Mouse (Mus musculus): ENCODE results near the gene Cdc42ep4. TPM values are rescaled to one million over a fixed set of nuclear protein-coding genes. Genes with fewer than 3 reads are reported as not detected.

The Cdc42ep4 gene
- polyA plus RNA-seq, 1 experiment from 2014 or later = 59.7 TPM

DNA sequence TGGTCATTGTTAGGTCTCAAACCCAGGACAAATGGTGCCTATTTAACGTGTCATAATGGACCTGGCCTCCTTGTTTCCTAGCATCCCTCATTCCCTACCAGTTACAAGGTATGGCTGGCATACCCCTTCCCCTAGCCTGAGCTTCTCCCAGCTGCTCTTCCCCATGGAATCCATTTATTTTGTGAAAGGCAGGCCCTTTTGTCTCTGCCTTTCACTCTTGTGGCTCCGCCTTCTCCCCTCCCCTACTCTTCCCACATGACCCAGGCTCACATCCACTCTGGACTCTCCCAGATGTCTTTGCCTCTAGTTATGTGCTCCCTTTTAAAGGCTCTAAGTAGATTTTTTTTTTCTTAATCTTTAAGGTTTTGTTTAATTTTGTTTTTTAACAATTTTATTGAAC, 64.7 kb downstream of the Cdc42ep4 start:
- H3K9me3 ChIP-seq (replicated peaks; ENCODE audit: control insufficient read depth, low read length) = no peaks in the 10 kb centered on the region
- H3K4me3 ChIP-seq (replicated peaks; ENCODE audit: low read length) = no peak overlapping the region
- no peaks in the 10 kb centered on the region for H3K27me3 ChIP-seq (ENCODE audit: control insufficient read depth, insufficient read depth, low read length)
- peaks cover 17% of the 10 kb centered on the region for H3K36me3 ChIP-seq (ENCODE audit: control insufficient read depth, insufficient read depth, low read length)
- H3K9ac ChIP-seq (ENCODE audit: low read length) = no peak overlapping the region
- H3K4me1 ChIP-seq (ENCODE audit: control insufficient read depth, insufficient read depth, low read length) = peaks cover 26% of the 10 kb centered on the region
- no peak overlapping the region for H3K4me2 ChIP-seq (ENCODE audit: low read depth, low read length)
- no peak overlapping the region for H3K27ac ChIP-seq (ENCODE audit: low read length)
- 64% methylated on average over 2 of the region's 2 CpGs for WGBS
- no peak for ATAC-seq (ENCODE audit: insufficient read depth, low FRiP score)

DNA sequence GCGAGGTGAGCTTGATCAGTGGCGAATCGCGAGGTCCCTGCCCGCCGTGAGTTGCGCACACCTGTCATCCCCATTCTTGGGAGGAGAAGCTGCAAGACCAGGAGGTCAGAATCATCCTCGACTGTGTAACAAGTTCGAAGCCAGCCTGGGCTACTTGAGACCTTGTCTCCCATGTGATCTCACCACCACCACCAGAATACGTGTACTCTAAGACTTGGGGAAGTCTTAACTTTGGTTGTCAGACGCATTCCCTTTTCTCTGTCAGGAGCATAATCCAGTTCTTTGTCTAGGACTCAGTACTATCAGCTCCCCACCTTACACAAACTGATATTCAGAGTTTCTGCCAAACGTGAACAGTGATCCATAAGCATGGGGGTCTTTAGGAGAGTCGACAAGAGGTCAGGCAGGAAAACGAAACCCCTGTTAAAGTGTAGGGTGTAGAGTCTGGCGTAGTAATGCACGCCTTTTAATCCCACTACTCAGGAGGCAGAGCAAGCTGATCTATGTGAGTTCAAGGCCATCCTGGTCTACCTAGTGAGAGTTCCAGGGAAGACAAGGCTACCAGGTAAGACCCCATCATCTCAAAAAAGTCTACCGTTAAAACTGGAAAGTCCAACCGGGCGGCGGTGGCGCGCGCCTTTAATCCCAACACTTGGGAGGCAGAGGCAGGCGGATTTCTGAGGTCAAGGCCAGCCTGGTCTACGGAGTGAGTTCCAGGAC, 66.8 kb downstream of the Cdc42ep4 start:
- Histone ChIP-seq H3K27ac (ENCODE audit: low read length) (peak overlapping the region; percentile 97; the same call in 1 of the 2 replicates), H3K36me3 (ENCODE audit: control insufficient read depth, insufficient read depth, low read length) (peaks cover 17% of the 10 kb centered on the region), H3K4me3 (replicated peaks; ENCODE audit: low read length) (peak overlapping the region; percentile 95), H3K9ac (ENCODE audit: low read length) (peak overlapping the region; percentile 92), H3K4me2 (ENCODE audit: low read depth, low read length) (peak overlapping the region; percentile 68), H3K9me3 (replicated peaks; ENCODE audit: control insufficient read depth, low read length) (no peaks in the 10 kb centered on the region), H3K27me3 (ENCODE audit: control insufficient read depth, insufficient read depth, low read length) (no peaks in the 10 kb centered on the region), H3K4me1 (ENCODE audit: control insufficient read depth, insufficient read depth, low read length) (peaks cover 33% of the 10 kb centered on the region)
- 40% methylated on average over 25 of the region's 25 CpGs for WGBS
- ATAC-seq (ENCODE audit: insufficient read depth, low FRiP score) = no peak

DNA sequence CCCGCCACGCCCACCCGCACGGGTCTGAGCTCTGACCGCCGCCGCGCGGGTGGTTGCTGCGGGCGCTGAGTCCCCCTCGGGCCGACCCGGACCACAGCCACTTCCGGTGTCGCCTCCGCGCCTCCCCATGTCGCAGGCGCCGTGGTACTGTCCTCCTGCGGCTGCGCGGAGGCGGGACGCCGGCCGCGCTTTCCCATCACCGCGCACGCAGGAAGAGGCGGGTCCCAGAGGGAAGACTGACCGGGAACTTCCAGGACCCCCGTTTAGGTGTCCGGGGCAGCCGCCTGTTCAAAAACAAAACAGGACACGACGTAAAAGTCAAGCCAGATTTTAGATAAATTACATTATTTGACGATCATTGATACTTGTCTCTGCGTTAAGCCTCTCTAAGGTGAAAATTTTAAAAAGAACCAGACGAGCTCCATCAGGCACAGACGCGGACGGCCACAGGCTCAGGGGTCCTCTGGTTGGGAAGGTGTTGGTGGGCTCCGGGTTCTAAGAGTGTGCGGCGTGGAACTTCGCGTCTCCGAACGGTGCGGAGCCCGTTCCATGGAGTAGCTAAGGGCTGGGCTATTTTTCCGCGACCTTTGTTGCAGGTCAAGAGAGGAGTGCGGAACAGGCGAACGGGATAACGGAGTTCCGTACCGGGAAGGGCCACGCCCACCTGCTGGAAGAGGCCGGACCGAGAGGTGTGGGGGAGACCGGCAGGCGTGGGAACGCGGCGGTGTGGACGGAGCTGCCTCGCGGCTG, 67.5 kb downstream of the Cdc42ep4 start, which contains the start of the genes Fam104a and D11Wsu47e:
Gene Fam104a (minus strand): TSS at position 199 of the 750 bp plus-strand sequence.
Gene D11Wsu47e (plus strand): TSS at position 456 of the 750 bp plus-strand sequence.
- H3K4me1 ChIP-seq (ENCODE audit: control insufficient read depth, insufficient read depth, low read length) = peaks cover 33% of the 10 kb centered on the region
- peaks cover 11% of the 10 kb centered on the region; the same call in 1 of the 2 replicates for H3K36me3 ChIP-seq (ENCODE audit: control insufficient read depth, insufficient read depth, low read length)
- peak; percentile 95 for ATAC-seq (ENCODE audit: insufficient read depth, low FRiP score)
- H3K27me3 ChIP-seq (ENCODE audit: control insufficient read depth, insufficient read depth, low read length) = no peaks in the 10 kb centered on the region
- H3K4me3 ChIP-seq (replicated peaks; ENCODE audit: low read length) = peak within 1 kb of the TSS; percentile 95
- no peaks in the 10 kb centered on the region for H3K9me3 ChIP-seq (replicated peaks; ENCODE audit: control insufficient read depth, low read length)
- H3K27ac ChIP-seq (ENCODE audit: low read length) = peak within 1 kb of the TSS; percentile 97
- WGBS = under 1% methylated on average over 73 of the region's 73 CpGs
- H3K4me2 ChIP-seq (ENCODE audit: low read depth, low read length) = peak within 1 kb of the TSS; percentile 68
- H3K9ac ChIP-seq (ENCODE audit: low read length) = peak within 1 kb of the TSS; percentile 92

DNA sequence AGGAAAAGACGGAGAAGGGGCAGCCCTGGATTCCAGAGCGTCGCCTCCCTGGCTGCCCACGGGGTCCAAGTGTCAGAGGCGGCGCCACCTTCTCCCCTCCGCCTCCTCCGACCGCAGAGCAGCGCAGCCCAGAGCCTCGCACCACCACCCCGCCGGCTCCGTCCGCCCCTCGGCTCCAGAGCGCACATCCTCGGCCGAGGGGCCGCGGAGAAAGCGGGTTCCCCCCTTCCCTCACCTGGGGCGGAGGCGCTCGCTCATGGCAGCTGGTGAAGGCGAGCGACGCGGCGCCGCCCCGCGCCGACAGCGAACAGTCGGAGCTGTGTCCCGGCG, 68.1 kb downstream of the Cdc42ep4 start:
- peak overlapping the region; percentile 97 for H3K27ac ChIP-seq (ENCODE audit: low read length)
- H3K36me3 ChIP-seq (ENCODE audit: control insufficient read depth, insufficient read depth, low read length) = peaks cover 6% of the 10 kb centered on the region; the same call in 1 of the 2 replicates
- peak overlapping the region; percentile 92 for H3K9ac ChIP-seq (ENCODE audit: low read length)
- peak overlapping the region; percentile 58 for H3K4me2 ChIP-seq (ENCODE audit: low read depth, low read length)
- WGBS = 1% methylated on average over 36 of the region's 38 CpGs
- H3K9me3 ChIP-seq (replicated peaks; ENCODE audit: control insufficient read depth, low read length) = no peaks in the 10 kb centered on the region
- peak; percentile 67; the same call in 1 of the 2 replicates for ATAC-seq (ENCODE audit: insufficient read depth, low FRiP score)
- H3K4me3 ChIP-seq (replicated peaks; ENCODE audit: low read length) = peak overlapping the region; percentile 95
- no peaks in the 10 kb centered on the region for H3K27me3 ChIP-seq (ENCODE audit: control insufficient read depth, insufficient read depth, low read length)
- H3K4me1 ChIP-seq (ENCODE audit: control insufficient read depth, insufficient read depth, low read length) = peaks cover 33% of the 10 kb centered on the region

DNA sequence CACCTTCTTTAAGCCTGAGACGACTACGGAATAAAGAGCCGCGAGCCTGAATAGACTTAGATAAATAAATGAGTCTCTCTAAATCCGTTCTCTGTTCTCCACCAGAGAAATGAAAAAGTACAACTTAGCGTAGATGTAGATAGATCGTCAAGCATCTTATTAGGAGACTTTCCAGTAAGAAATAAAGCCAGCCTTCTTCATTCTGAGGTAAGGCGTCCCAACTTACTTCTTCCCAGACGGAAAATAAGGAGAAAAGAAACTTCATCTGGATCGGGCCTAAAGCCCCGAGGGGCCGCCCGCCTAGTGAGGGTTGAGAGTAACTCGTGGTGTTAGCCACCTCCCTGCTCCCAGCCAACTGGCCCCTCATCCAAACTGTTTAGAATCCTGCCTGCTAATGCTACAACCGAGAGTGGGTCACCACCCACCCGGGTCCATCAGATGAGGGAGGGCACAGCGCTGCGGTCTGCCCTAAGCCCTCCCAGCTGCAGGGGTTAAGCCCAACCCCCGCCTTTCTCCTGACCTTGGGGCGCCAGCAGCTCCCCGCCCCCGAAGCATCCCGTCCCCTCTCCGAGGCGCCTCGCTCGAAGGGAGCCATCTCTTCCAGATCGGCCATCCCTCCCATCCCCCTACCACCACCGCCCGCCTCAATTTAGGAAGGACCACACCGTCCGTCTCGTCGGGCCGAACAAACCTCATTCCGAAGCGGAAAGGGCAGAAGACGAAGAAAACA, 68.6 kb downstream of the Cdc42ep4 start:
- H3K4me2 ChIP-seq (ENCODE audit: low read depth, low read length) = peak overlapping the region; percentile 58
- WGBS = under 1% methylated on average over 36 of the region's 38 CpGs
- H3K27ac ChIP-seq (ENCODE audit: low read length) = peak overlapping the region; percentile 97
- no peaks in the 10 kb centered on the region for H3K9me3 ChIP-seq (replicated peaks; ENCODE audit: control insufficient read depth, low read length)
- H3K36me3 ChIP-seq (ENCODE audit: control insufficient read depth, insufficient read depth, low read length) = peaks cover 2% of the 10 kb centered on the region; the same call in 1 of the 2 replicates
- H3K27me3 ChIP-seq (ENCODE audit: control insufficient read depth, insufficient read depth, low read length) = no peaks in the 10 kb centered on the region
- peaks cover 33% of the 10 kb centered on the region for H3K4me1 ChIP-seq (ENCODE audit: control insufficient read depth, insufficient read depth, low read length)
- peak overlapping the region; percentile 95 for H3K4me3 ChIP-seq (replicated peaks; ENCODE audit: low read length)
- H3K9ac ChIP-seq (ENCODE audit: low read length) = peak overlapping the region; percentile 92
- peak; percentile 29; the same call in 1 of the 2 replicates for ATAC-seq (ENCODE audit: insufficient read depth, low FRiP score)

DNA sequence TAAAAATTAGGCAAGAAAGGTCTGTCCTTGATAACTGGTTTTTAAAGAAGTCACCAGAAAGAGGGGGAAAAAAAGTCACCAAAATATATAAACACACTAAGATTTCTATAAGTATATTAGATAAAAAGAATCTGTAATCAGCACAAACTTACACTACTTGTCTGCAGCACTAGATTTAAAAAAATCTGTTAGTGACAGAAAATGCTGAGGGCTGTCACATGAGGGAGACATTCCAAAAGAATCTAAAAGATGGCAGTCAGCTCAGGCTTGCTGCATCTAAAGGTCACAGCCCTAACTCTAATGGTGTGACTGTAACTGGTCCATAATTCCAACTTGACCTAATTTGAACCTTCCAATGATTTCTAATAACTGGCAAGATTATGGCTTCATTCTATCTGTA, 69.7 kb downstream of the Cdc42ep4 start:
- Histone ChIP-seq H3K27me3 (ENCODE audit: control insufficient read depth, insufficient read depth, low read length) (no peaks in the 10 kb centered on the region), H3K4me2 (ENCODE audit: low read depth, low read length) (peak overlapping the region; percentile 58), H3K9ac (ENCODE audit: low read length) (no peak overlapping the region), H3K36me3 (ENCODE audit: control insufficient read depth, insufficient read depth, low read length) (no peaks in the 10 kb centered on the region), H3K27ac (ENCODE audit: low read length) (no peak overlapping the region), H3K4me1 (ENCODE audit: control insufficient read depth, insufficient read depth, low read length) (peaks cover 31% of the 10 kb centered on the region), H3K9me3 (replicated peaks; ENCODE audit: control insufficient read depth, low read length) (no peaks in the 10 kb centered on the region), H3K4me3 (replicated peaks; ENCODE audit: low read length) (no peak overlapping the region)
- ATAC-seq (ENCODE audit: insufficient read depth, low FRiP score) = no peak

DNA sequence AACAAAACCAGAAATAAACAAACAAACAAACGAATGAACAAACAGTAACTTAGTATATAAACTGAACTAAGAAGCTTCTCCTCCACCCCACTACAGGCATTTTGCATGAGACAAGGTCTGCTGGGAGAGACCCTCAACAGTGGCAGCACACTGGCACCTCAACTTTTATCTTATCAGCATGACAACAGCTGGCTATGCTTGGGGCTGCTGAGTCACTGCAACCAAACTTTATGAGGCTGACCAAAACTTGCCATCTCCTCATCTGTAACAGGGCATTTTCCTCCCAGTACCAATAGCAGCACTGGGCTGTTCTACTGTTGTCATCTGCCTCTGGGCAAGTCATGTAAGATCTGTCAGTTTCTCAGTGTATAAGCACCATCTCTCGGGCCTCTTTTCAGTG, 70.7 kb downstream of the Cdc42ep4 start:
- H3K27me3 ChIP-seq (ENCODE audit: control insufficient read depth, insufficient read depth, low read length) = no peaks in the 10 kb centered on the region
- 79% methylated on average over 2 of the region's 2 CpGs for WGBS

DNA sequence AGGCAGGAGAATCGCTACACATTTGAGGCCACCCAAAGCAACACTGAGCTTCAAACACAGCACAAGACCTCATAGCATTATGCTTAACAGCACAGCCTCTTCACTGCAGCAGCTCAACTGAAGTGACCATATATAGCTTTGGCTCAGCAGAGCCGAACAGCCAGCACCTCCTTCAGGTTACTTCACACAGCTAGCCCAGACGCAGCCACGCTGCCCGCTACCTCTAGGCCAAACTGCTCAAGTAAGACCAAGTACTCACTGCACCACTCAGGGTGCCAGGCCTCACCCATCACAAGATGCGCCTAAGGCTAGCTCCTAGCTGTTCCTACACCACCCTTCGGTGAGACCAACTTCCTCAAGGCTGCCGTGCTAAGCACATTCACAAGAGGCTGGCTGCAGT, 73.3 kb downstream of the Cdc42ep4 start:
- no peak overlapping the region for H3K27ac ChIP-seq (ENCODE audit: low read length)
- no peak overlapping the region for H3K4me2 ChIP-seq (ENCODE audit: low read depth, low read length)
- no peak overlapping the region for H3K4me3 ChIP-seq (replicated peaks; ENCODE audit: low read length)
- 78% methylated on average over 8 of the region's 8 CpGs for WGBS
- peaks cover 6% of the 10 kb centered on the region; the same call in 1 of the 2 replicates for H3K36me3 ChIP-seq (ENCODE audit: control insufficient read depth, insufficient read depth, low read length)
- H3K4me1 ChIP-seq (ENCODE audit: control insufficient read depth, insufficient read depth, low read length) = peaks cover 18% of the 10 kb centered on the region
- H3K9ac ChIP-seq (ENCODE audit: low read length) = peak overlapping the region; percentile 26; the same call in 1 of the 2 replicates
- no peak for ATAC-seq (ENCODE audit: insufficient read depth, low FRiP score)
- no peaks in the 10 kb centered on the region for H3K9me3 ChIP-seq (replicated peaks; ENCODE audit: control insufficient read depth, low read length)
- H3K27me3 ChIP-seq (ENCODE audit: control insufficient read depth, insufficient read depth, low read length) = no peaks in the 10 kb centered on the region

More for the DNA sequence above, 70.7 kb downstream of the Cdc42ep4 start:
- H3K4me1 ChIP-seq (ENCODE audit: control insufficient read depth, insufficient read depth, low read length) = peaks cover 26% of the 10 kb centered on the region
- no peak for ATAC-seq (ENCODE audit: insufficient read depth, low FRiP score)
- H3K4me2 ChIP-seq (ENCODE audit: low read depth, low read length) = no peak overlapping the region
- H3K4me3 ChIP-seq (replicated peaks; ENCODE audit: low read length) = no peak overlapping the region
- no peak overlapping the region for H3K9ac ChIP-seq (ENCODE audit: low read length)
- no peak overlapping the region for H3K27ac ChIP-seq (ENCODE audit: low read length)
- H3K36me3 ChIP-seq (ENCODE audit: control insufficient read depth, insufficient read depth, low read length) = peaks cover 6% of the 10 kb centered on the region; the same call in 1 of the 2 replicates
- H3K9me3 ChIP-seq (replicated peaks; ENCODE audit: control insufficient read depth, low read length) = no peaks in the 10 kb centered on the region
